Mouse (Mus musculus) 3T3-L1 (cell line): ENCODE measurements at regions not wholly inside any gene's neighbourhood (a gene's known extent, or its start where the extent isn't known, plus 50 kb on each side); places are given as distances from the start of the nearest gene placed in this dataset.

Source experiments
- DNase-seq: peaks from one replicate; pipeline ENCODE4 v3.0.0-alpha.2; 2015; ENCODE audit warnings: low read depth, low spot score

- no peak for DNase-seq
Observed at GRCm38 (mm10) chr3:61475018-61475417, 109.3 kb upstream of the B430305J03Rik start.

GRCm38 (mm10) chr3:61467158-61467557 lies 101.4 kb upstream of the B430305J03Rik start:
- DNase-seq = peak; percentile 76

DNA sequence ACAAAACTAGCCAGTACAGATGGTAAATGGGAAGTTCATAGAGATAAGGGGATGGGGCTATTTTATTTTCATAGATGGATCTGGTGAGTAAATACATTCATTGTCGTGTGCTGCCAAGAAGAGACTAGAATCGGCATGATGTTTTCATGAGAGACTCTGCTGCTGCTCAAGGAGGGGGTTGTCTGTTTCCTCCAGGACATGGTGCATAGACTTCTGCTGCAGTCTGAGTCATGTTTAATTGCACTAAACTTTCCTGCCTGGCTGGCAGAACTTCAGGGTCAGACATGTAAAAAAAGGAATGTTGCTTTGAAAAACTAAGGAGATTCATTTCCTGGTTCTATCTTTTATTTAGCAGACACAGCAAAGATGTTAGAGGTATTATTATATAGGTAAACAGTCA lies 100.9 kb upstream of the B430305J03Rik start:
- peak; percentile 71 for DNase-seq

DNA sequence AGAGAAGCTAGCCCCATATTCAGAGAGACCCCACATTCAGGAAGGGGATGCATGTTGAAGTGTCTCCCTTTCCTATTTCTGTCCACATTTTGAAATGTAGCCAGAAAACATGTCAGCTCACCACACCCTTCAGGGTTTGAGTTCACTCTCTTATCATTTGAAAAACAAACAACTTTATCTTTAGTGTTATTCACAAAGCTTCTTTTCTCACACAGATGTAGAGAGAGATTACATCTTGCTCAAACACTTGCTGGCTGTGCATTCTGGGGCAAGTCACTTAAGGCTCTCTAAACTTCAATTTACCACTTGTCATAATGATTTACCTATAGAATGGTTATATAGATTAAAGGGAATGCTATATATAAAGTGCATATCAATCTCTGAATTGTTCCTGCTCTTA lies 94.3 kb upstream of the B430305J03Rik start:
- DNase-seq = no peak

DNA sequence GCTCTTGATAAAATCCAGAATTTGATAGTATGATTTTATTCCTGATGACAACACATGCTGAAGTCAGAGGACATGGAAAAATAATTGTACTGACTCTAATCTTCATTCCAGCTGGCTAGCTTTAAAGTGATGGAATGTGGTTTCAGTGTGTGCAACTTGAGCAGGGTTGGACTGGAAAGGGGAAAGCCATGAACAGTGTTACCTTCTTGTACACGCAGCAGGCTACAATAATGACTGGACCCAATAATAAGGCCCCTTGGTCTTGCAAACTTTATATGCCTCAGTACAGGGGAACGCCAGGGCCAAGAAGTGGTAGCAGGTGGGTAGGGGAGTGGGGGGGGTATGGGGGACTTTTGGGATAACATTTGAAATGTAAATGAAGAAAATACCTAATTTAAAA lies 90.8 kb upstream of the B430305J03Rik start:
- DNase-seq = no peak

DNA sequence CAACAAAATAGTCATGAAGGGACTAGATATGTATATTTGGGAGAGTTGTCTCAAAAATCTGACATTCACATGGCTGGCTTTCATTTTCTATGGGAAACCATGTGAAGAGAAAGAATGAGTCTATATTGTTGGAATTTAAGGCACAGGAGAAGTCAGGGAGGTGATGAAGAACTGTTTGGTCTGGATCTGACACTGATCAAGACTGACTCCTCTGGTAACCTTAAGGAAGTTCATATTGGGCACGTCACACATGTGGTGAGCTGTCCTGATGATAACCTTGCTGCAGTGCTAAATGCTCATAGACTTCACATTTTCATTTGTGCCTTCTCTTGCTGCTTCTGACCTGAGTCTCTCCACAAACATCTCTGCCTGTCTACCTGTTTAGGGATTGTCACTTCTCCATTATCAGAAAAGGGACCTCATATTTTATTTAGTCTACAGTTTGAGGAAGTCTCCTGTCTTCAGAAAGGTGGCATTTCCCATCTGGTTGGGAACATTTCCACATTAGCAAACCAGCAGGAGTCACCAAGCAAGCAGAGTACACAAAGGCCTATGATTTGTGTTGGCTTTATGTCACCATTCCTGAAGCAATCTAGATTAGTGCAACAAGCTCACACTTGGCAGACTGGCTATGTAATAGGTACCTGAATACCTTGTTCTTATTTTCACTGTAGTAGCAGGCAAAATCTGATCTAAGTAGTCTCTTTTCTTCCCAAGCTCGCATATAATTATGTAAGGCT lies 76.4 kb upstream of the B430305J03Rik start:
- DNase-seq = peak; percentile 81

DNA sequence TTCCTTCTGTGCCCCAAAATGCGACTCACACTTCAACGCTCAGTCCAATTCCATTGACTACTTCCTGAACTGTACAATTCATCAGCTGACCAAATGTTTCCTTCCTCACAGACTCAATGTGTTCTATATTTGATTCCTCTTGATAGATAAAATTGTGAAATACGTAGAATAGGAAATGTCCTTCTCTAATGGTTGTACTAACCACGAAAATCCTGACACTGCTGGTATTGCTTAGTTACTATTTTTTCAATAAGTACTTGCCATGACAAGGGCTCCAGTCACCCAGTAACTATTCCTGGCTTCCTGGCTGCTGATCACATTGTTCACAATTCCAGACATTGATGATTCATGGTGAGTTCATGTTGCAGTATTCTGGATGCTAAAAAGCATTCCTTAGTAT lies 75.7 kb upstream of the B430305J03Rik start:
- DNase-seq = peak; percentile 91

- no peak for DNase-seq
Observed at GRCm38 (mm10) chr3:61428713-61429112, 63.0 kb upstream of the B430305J03Rik start.

DNA sequence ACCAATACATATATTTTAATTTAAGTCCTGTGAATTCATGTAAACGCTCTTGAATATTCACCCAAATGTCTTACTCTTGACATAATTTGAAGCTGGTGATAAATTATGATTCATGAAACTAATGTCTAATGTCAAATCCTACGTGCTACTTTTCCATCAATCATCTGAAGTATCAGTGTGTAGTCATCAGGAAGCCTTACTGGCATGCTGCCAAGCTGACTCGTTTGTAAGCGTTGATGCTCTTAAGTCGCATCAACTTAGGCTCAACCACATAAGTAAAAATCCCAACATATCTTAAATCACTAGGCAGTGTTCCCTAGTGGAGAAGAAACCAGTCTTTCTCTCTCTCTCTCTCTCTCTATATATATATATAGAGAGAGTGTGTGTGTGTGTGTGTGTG lies 58.2 kb upstream of the B430305J03Rik start:
- peak; percentile 84 for DNase-seq

GRCm38 (mm10) chr3:61419706-61420105 lies 54.0 kb upstream of the B430305J03Rik start:
- DNase-seq = no peak

GRCm38 (mm10) chr3:61418096-61418495 lies 52.3 kb upstream of the B430305J03Rik start:
- DNase-seq = no peak
